In genomic region chrX:56537162-56537561, GRCm38 (mm10) we compare ENCODE assay signal across 10 mouse cellular contexts. TPM values are rescaled to one million over a fixed set of nuclear protein-coding genes. Genes with fewer than 3 reads are reported as not detected.
DNase-seq lines count a peak whose midpoint lies in the region; ATAC-seq lines count a peak whose summit lies in the region.
"Had no signal": no experiment of that assay in that cellular context is flagged by ENCODE, and none has a peak within 500 bp of the region (broad histone marks: within the 10 kb centered on the region; RNA-seq: fewer than 3 reads in every experiment).

No protein-coding gene starts in this region.

- no peak overlapping the region for H3K4me3 ChIP-seq in midbrain, embryonic 14.5 days (replicated peaks; ENCODE audit: low read depth, low read length)
- no peak overlapping the region for H3K4me3 ChIP-seq in midbrain, embryonic 15.5 days
- H3K4me3 ChIP-seq: myocyte had no signal

- DNase-seq in cerebellum, adult 9-11 months, result peak; percentile 2
- DNase-seq in cerebellum, adult 11 months, result no peak
- peak; percentile 71 for DNase-seq in midbrain, embryonic 14.5 days
- peak; percentile 56 for DNase-seq in embryo, embryonic 10 days (ENCODE audit: low spot score)
- DNase-seq in layer of hippocampus, postnatal 25 days (ENCODE audit: extremely low spot score in 1 of 2, low spot score in 1 of 2), result peak; percentile 14 to 48
- DNase-seq in right cerebral cortex, postnatal 10 days (ENCODE audit: low spot score in 2 of 2), result peak; percentile 33 to 67
- DNase-seq in urinary bladder, postnatal 10 days (ENCODE audit: low spot score), result no peak

- WGBS in midbrain, embryonic 14.5 days, result 57% methylated on average over 4 of the region's 4 CpGs
- 61% methylated on average over 4 of the region's 4 CpGs for WGBS in midbrain, embryonic 15.5 days

- no peak overlapping the region for H3K27ac ChIP-seq in midbrain, embryonic 14.5 days (replicated peaks; ENCODE audit: low read depth, low read length)
- no peak overlapping the region for H3K27ac ChIP-seq in midbrain, embryonic 15.5 days

- no peaks in the 10 kb centered on the region for H3K4me1 ChIP-seq in midbrain, embryonic 14.5 days (ENCODE audit: control insufficient read depth, insufficient read depth, low read length)
- no peaks in the 10 kb centered on the region for H3K4me1 ChIP-seq in midbrain, embryonic 15.5 days

- no peaks in the 10 kb centered on the region for H3K9me3 ChIP-seq in midbrain, embryonic 14.5 days (ENCODE audit: control insufficient read depth, low read length)
- no peaks in the 10 kb centered on the region for H3K9me3 ChIP-seq in midbrain, embryonic 15.5 days

- ATAC-seq in midbrain, embryonic 14.5 days (ENCODE audit: low FRiP score, low TSS enrichment), result no peak
- no peak for ATAC-seq in midbrain, embryonic 15.5 days (replicated peaks)

- H3K9ac ChIP-seq in midbrain, embryonic 14.5 days (replicated peaks; ENCODE audit: low read length), result no peak overlapping the region
- H3K9ac ChIP-seq in midbrain, embryonic 15.5 days, result no peak overlapping the region

- no peak overlapping the region for H3K4me2 ChIP-seq in midbrain, embryonic 14.5 days (ENCODE audit: low read length)
- no peak overlapping the region for H3K4me2 ChIP-seq in midbrain, embryonic 15.5 days

- H3K27me3 ChIP-seq in midbrain, embryonic 14.5 days (ENCODE audit: control insufficient read depth, insufficient read depth, low read length), result no peaks in the 10 kb centered on the region
- no peaks in the 10 kb centered on the region for H3K27me3 ChIP-seq in midbrain, embryonic 15.5 days (replicated peaks)

- no peaks in the 10 kb centered on the region for H3K36me3 ChIP-seq in midbrain, embryonic 14.5 days (ENCODE audit: control insufficient read depth, insufficient read depth, low read length)
- H3K36me3 ChIP-seq in midbrain, embryonic 15.5 days (replicated peaks), result no peaks in the 10 kb centered on the region

RNA-seq across cellular contexts. Expression of gene Gm648, which starts 12.2 kb away (rescaled TPM):
- polyA plus RNA-seq in midbrain, embryonic 14.5 days (2014; fragmentation: Nextera tagmentation; extraction: Ambion mirVana), result not detected in 2 replicates
- 0.27 TPM in 1 of 2 replicates, not detected in the other for polyA plus RNA-seq in midbrain, embryonic 15.5 days (2015; fragmentation: Nextera tagmentation; extraction: Ambion mirVana)
- total RNA-seq in layer of hippocampus, postnatal 25 days (2021), result not detected
- total RNA-seq: heart, postnatal 36 days had no signal

RNA-seq across cellular contexts. Expression of gene Gm10477, which starts 12.6 kb away (rescaled TPM):
- polyA plus RNA-seq in midbrain, embryonic 14.5 days (2014; fragmentation: Nextera tagmentation; extraction: Ambion mirVana), result not detected in 2 replicates
- not detected in 2 replicates for polyA plus RNA-seq in midbrain, embryonic 15.5 days (2015; fragmentation: Nextera tagmentation; extraction: Ambion mirVana)
- not detected for total RNA-seq in layer of hippocampus, postnatal 25 days (2021)
- total RNA-seq: heart, postnatal 36 days had no signal
- polyA plus RNA-seq: myocyte had no signal

Comparison
In these comparisons a context has a peak if more than half of its experiments do, and no peak if none do; other contexts are left out.
1. DNase-seq: peak in cerebellum, adult 9-11 months (single experiment), midbrain, embryonic 14.5 days (single experiment), embryo, embryonic 10 days (single experiment), layer of hippocampus, postnatal 25 days (2 of 2) and right cerebral cortex, postnatal 10 days (2 of 2); none in cerebellum, adult 11 months (single experiment) and urinary bladder, postnatal 10 days (single experiment).